Mouse (Mus musculus) olfactory bulb, adult 2 months (tissue): ENCODE measurements at regions not wholly inside any gene's neighbourhood (a gene's known extent, or its start where the extent isn't known, plus 50 kb on each side); places are given as distances from the start of the nearest gene placed in this dataset.

ENCODE experiments used
- CTCF ChIP-seq: fragments of 200-500 bp; IDR thresholded peaks from 2 replicates; pipeline ENCODE4 v1.5.1; 2012; ENCODE audit warnings: low read depth, mild to moderate bottlenecking, low read length, moderate library complexity; ENCODE audit not compliant: insufficient read depth
- POLR2A ChIP-seq: fragments of 200-500 bp; IDR thresholded peaks from 2 replicates; pipeline ENCODE4 v1.6.1; 2012; ENCODE audit warnings: mild to moderate bottlenecking, low read depth, low read length, moderate library complexity; ENCODE audit not compliant: insufficient read depth

DNA sequence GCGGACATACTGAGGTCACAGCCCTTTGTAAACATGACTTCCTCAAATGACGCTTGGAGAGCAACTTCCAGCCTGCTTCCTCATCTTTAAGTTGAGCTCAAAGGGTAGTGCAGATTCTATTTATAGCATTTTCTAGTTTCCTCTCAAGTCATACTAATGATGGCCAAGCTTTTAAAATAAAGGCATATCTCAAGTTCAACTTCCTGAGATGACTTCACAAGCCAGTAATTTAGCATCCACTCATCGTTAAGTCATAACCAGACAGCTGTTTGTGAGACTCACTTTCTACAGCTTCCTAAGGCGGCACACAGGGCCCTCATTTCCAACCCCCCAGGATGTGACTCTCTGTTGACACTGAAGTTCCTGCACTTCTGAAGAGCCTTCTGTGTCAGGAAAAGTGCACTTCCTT lies 278.7 kb downstream of the Qk start:
- TF ChIP-seq CTCF: no peak
- no peak for TF ChIP-seq POLR2A
